Mouse (Mus musculus): ENCODE measurements around the gene Kif1c.

DNA sequence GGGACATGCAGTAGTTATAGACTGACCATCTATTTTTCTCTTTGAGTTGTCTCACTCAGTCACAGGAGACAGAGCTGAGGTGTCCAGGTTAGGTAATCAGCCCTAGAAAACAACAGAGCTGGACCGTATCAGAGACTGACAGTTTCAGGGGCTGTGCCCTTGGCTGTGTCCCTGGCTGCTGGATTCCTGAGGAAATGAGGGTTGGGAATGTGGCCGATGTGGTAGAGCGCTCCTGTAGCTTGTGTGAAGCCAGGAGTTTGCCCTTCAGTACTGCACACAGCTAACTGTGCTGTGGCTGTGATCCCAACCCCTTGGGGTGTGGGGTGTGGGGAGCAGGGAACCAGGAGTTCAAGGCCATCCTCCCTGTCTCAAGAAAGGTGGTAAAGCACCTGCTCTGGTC lies 20.7 kb downstream of the Kif1c start:
- TF ChIP-seq GATA1 (IDR thresholded peaks at IDR 0.05; ENCODE audit: low read length) (no peak), TAL1 (IDR thresholded peaks at IDR 0.05; ENCODE audit: low read length) (no peak)
